Mouse (Mus musculus) adrenal gland, postnatal 10 days (tissue): ENCODE measurements around the gene Dnajc7. TPM values are rescaled to one million over a fixed set of nuclear protein-coding genes. Genes with fewer than 3 reads are reported as not detected.
"Not testable (repeated sequence)": the region's sequence is repeated elsewhere in the genome, so short reads cannot be mapped to it uniquely, and the experiment has no call there.

Source experiments
- DNase-seq: peaks from one replicate; pipeline ENCODE4 v3.0.0; 2021; ENCODE audit warnings: mixed read lengths
- total RNA-seq, 2 experiments: library from RNA; stranded (reverse); gene quantifications; 2 replicates each; pipeline ENCODE4 v1.2.3; 2021

Dnajc7 gene
- total RNA-seq, 2 experiments from 2014 or later, result 212 to 265 TPM

DNA sequence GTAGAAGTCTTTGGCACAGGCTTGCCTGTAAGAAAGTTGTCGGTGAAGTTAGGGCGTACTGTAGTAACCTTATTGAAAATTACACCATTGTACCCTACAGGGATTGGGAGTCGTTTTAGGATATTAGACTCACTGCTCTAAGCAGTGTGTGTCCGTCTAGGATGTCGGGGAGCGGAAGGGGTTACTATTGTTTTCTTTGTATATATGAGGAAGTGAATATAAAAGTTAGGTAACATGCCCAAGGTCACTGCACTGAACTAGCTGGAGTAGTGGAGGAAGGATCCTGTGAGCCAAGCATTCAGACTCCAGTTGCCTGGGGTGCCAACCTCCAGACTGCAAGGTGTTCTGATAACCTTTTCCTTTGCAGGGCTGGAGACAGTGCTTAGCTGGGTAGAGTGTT lies 73.0 kb downstream of the Dnajc7 start:
- DNase-seq, result no peak

- DNase-seq, result no peak
Measured at GRCm38 (mm10) chr11:100545746-100546085, 74.3 kb downstream of the Dnajc7 start.

GRCm38 (mm10) chr11:100544832-100545745 lies 74.9 kb downstream of the Dnajc7 start, which contains the start of gene Ttc25:
TSS of gene Ttc25 (plus strand) at chr11:100545607.
- DNase-seq, result peak; percentile 95

GRCm38 (mm10) chr11:100541577-100541976 lies 78.4 kb downstream of the Dnajc7 start:
- no peak for DNase-seq

- no peak for DNase-seq
Measured at GRCm38 (mm10) chr11:100540966-100541365, 79.0 kb downstream of the Dnajc7 start.

DNA sequence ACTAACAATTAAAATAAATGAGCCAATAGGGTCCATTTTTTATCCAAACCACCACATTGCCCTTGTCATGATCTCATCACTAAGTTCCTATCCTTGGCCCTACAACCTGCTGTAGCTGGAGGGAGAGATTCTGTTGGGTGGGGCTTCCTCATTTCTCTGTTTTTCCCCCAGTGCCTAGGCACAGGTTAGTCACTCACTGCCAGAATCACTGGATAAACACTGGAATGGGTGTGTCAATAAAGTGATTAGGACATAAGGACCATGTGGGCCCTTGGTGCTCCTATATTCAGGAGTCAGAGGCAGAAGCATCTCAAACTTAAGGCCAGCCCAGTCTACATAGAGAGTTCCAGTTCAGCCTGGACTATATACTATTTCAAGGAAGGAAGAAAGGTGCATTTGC lies 83.5 kb downstream of the Dnajc7 start:
- DNase-seq, result no peak

GRCm38 (mm10) chr11:100535996-100536395 lies 84.0 kb downstream of the Dnajc7 start:
- DNase-seq, result no peak

- DNase-seq, result not testable (repeated sequence)
Measured at GRCm38 (mm10) chr11:100534821-100535220, 85.1 kb downstream of the Dnajc7 start.

DNA sequence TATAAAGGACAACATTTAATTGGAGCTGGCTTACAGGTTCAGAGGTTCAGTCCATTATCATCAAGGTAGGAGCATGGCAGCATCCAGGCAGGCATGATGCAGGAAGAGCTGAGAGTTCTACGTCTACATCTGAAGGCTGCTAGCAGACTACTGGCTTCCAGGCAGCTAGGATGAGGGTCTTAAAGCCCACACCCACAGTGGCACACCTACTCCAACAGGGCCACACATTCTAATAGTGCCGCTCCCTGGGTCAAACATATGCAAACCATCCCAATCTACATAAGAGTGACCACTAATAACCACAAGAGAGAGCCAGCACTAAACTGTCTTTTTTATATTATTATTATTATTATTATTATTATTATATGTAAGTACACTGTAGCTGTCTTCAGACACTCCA lies 85.6 kb downstream of the Dnajc7 start:
- DNase-seq, result not testable (repeated sequence)

DNA sequence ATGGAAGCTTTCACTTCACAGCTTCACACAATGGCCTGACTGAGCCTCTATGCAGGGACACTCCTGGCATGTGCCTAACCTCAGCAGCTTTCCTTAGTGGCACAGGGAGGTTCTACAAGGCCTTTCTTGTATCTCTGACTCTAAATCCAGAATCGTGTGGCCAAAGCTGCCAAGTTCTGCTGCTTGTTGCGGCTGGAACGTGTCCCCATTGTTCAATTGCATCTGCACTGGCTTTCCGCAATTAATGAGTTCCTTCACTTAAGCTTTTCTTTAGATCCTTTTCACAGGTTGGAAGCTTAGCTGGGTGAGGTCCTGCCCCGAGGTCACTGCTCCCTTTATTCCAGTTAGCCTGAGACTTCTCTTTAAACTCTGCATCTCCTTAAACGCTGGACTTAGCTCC lies 86.1 kb downstream of the Dnajc7 start:
- DNase-seq, result no peak

Other genes starting within 250 kb of the Dnajc7 start
- gene Jup, start 222.4 kb downstream of the Dnajc7 start, total RNA-seq, result 10 to 100 TPM; 89.6 to 99.0 TPM
- gene P3h4, start 205.3 kb downstream of the Dnajc7 start, total RNA-seq, result 10 to 100 TPM; 29.4 to 30.1 TPM
- gene Fkbp10, start 204.5 kb downstream of the Dnajc7 start, total RNA-seq, result 10 to 100 TPM; 46.5 to 49.1 TPM
- gene Nt5c3b, start 178.4 kb downstream of the Dnajc7 start, total RNA-seq, result 10 to 100 TPM; 42.6 to 54.8 TPM
- gene Klhl10, start 178.3 kb downstream of the Dnajc7 start, total RNA-seq, result 1 to 10 TPM in 1 of 2 experiments, under 1 TPM in 1; 0.81 to 2.1 TPM
- 10 to 100 TPM; 35.0 to 36.3 TPM for gene Klhl11, start 147.4 kb downstream of the Dnajc7 start, total RNA-seq
- gene Acly, start 92.2 kb downstream of the Dnajc7 start, total RNA-seq, result 100 to 1,000 TPM; 380 to 552 TPM
- gene Ttc25, start 74.6 kb downstream of the Dnajc7 start, total RNA-seq, result 1 to 10 TPM; 1.4 to 1.6 TPM
- gene Cnp, start 45.3 kb downstream of the Dnajc7 start, total RNA-seq, result 10 to 100 TPM; 32.9 to 35.7 TPM
- 10 to 100 TPM; 44.9 to 54.3 TPM for gene Nkiras2, start 924 bp downstream of the Dnajc7 start, total RNA-seq
- under 1 TPM; 0.42 to 0.67 TPM for gene Zfp385c, start 72.3 kb upstream of the Dnajc7 start, total RNA-seq
- 1 to 10 TPM; 6.0 to 9.4 TPM for gene Dhx58, start 84.1 kb upstream of the Dnajc7 start, total RNA-seq
- gene Kat2a, start 92.3 kb upstream of the Dnajc7 start, total RNA-seq, result 10 to 100 TPM; 33.1 to 42.4 TPM
- under 1 TPM in 1 of 2 experiments, not detected in 1; 0.64 TPM for gene Hspb9, start 93.7 kb upstream of the Dnajc7 start, total RNA-seq
- gene Rab5c, start 118.0 kb upstream of the Dnajc7 start, total RNA-seq, result 100 to 1,000 TPM; 182 to 183 TPM
- gene Kcnh4, start 139.8 kb upstream of the Dnajc7 start, total RNA-seq, result under 1 TPM; 0.12 to 0.15 TPM
- gene Hcrt, start 142.8 kb upstream of the Dnajc7 start, total RNA-seq, result not detected
- 10 to 100 TPM; 14.1 to 15.7 TPM for gene Ghdc, start 150.8 kb upstream of the Dnajc7 start, total RNA-seq
- 10 to 100 TPM; 60.7 to 72.7 TPM for gene Stat5b, start 230.6 kb upstream of the Dnajc7 start, total RNA-seq
- 10 to 100 TPM; 37.1 to 52.7 TPM for gene Stat5a, start 239.2 kb upstream of the Dnajc7 start, total RNA-seq